Mouse (Mus musculus) stomach, postnatal 0 days (tissue): ENCODE measurements around the gene Slc5a5. TPM values are rescaled to one million over a fixed set of nuclear protein-coding genes. Genes with fewer than 3 reads are reported as not detected.
A peak's percentile ranks its signal among the peaks of the same experiment; 100 is the strongest.

Experiments
- ATAC-seq: fragments of 200-750 bp; cut with Nextera tagmentation; 2 replicates; pipeline ENCODE4 v1.8.0; 2017; ENCODE audit not compliant: low FRiP score, low TSS enrichment
- DNase-seq: peaks from one replicate; pipeline ENCODE4 v3.0.0-alpha.2; 2016; ENCODE audit warnings: low spot score
- H3K27ac ChIP-seq: fragments of 300-500 bp; sonication (generic); replicated peaks from 2 replicates; pipeline ENCODE4 v1.5.1; 2014; ENCODE audit warnings: mild to moderate bottlenecking, control low read depth
- H3K27me3 ChIP-seq: fragments of 300-500 bp; sonication (generic); 2 replicates; pipeline ENCODE4 v1.6.1; 2014; ENCODE audit warnings: low read length; ENCODE audit not compliant: control insufficient read depth, insufficient read depth
- H3K36me3 ChIP-seq: fragments of 300-500 bp; sonication (generic); 2 replicates; pipeline ENCODE4 v1.6.1; 2014; ENCODE audit warnings: low read length, mixed read lengths; ENCODE audit not compliant: control insufficient read depth, insufficient read depth
- H3K4me1 ChIP-seq: fragments of 300-500 bp; sonication (generic); replicated peaks from 2 replicates; pipeline ENCODE4 v1.6.1; 2014; ENCODE audit warnings: antibody characterized with exemption; ENCODE audit not compliant: control insufficient read depth, insufficient read depth
- H3K4me2 ChIP-seq: fragments of 300-500 bp; sonication (generic); replicated peaks from 2 replicates; pipeline ENCODE4 v1.6.1; 2014; ENCODE audit warnings: low read depth, mild to moderate bottlenecking, control low read depth, moderate library complexity
- H3K4me3 ChIP-seq: fragments of 300-500 bp; sonication (generic); 2 replicates; pipeline ENCODE4 v1.5.1; 2014; ENCODE audit warnings: low read depth, low read length, control low read depth
- H3K9ac ChIP-seq: fragments of 300-500 bp; sonication (generic); 2 replicates; pipeline ENCODE4 v1.6.1; 2014; ENCODE audit warnings: mild to moderate bottlenecking, low read length, control low read depth, mixed read lengths
- H3K9me3 ChIP-seq: fragments of 300-500 bp; sonication (generic); 2 replicates; pipeline ENCODE4 v1.6.1; 2016; ENCODE audit warnings: low read length; ENCODE audit not compliant: control insufficient read depth
- CTCF ChIP-seq: IDR thresholded peaks from 2 replicates; pipeline ENCODE4 v1.5.1; 2016; ENCODE audit warnings: antibody characterized with exemption, low read depth, mild to moderate bottlenecking, moderate library complexity
- EP300 ChIP-seq: optimal IDR thresholded peaks from 2 replicates; pipeline ENCODE3; 2016; ENCODE audit warnings: antibody characterized with exemption
- WGBS: fragments of 180-500 bp; shearing (Covaris S2); extraction: QIAGEN DNeasy Blood & Tissue Kit; methylation state at CpG from one replicate; pipeline ENCODE4 v1.1.7; 2014; 5-methylcytosine and 5-hydroxymethylcytosine counted together
- polyA plus RNA-seq: library from polyadenylated mRNA; unstranded; fragments of >200 nt; fragmentation: Nextera tagmentation; extraction: Ambion mirVana; gene quantifications from 2 replicates; pipeline ENCODE4 v1.2.1, GENCODE M21; 2015

Slc5a5 gene
- polyA plus RNA-seq, 1 experiment from 2014 or later = 42.8 TPM

- ATAC-seq (no peak), DNase-seq (no peak)
- no peaks in the 10 kb centered on the region for H3K36me3 ChIP-seq
- WGBS = 90% methylated on average over 41 of the region's 41 CpGs
- no peaks in the 10 kb centered on the region for H3K27me3 ChIP-seq
- H3K27ac ChIP-seq = no peak overlapping the region
- no peak for TF ChIP-seq EP300
- no peak for TF ChIP-seq CTCF
- H3K4me3 ChIP-seq = no peak overlapping the region
- no peaks in the 10 kb centered on the region for H3K9me3 ChIP-seq
- no peak overlapping the region for H3K4me2 ChIP-seq
- H3K9ac ChIP-seq = no peak overlapping the region
- peaks cover 4% of the 10 kb centered on the region; the same call in 1 of the 2 replicates for H3K4me1 ChIP-seq
These were observed 39.8 kb downstream of the Slc5a5 start for GRCm38 (mm10) chr8:70852595-70853231.

- Histone ChIP-seq H3K4me2 (no peak overlapping the region), H3K9me3 (no peaks in the 10 kb centered on the region), H3K9ac (peak overlapping the region; percentile 27; the same call in 1 of the 2 replicates), H3K4me1 (no peaks in the 10 kb centered on the region; the same call in 1 of the 2 replicates), H3K27me3 (no peaks in the 10 kb centered on the region), H3K27ac (no peak overlapping the region), H3K4me3 (no peak overlapping the region), H3K36me3 (no peaks in the 10 kb centered on the region)
- TF ChIP-seq EP300 (no peak), CTCF (no peak)
- DNase-seq = no peak
- no peak for ATAC-seq
- WGBS = 49% methylated on average over 6 of the region's 6 CpGs
These were observed 40.7 kb downstream of the Slc5a5 start for GRCm38 (mm10) chr8:70851837-70852236.

GRCm38 (mm10) chr8:70850947-70851346 is 41.6 kb downstream of the Slc5a5 start:
- no peak for ATAC-seq
- Histone ChIP-seq H3K36me3 (no peaks in the 10 kb centered on the region), H3K4me3 (no peak overlapping the region), H3K9ac (no peak overlapping the region), H3K9me3 (no peaks in the 10 kb centered on the region), H3K27me3 (no peaks in the 10 kb centered on the region), H3K27ac (no peak overlapping the region), H3K4me1 (no peaks in the 10 kb centered on the region), H3K4me2 (no peak overlapping the region)
- DNase-seq = no peak
- no peak for TF ChIP-seq CTCF
- no peak for TF ChIP-seq EP300
- WGBS = 83% methylated on average over 4 of the region's 4 CpGs

DNA sequence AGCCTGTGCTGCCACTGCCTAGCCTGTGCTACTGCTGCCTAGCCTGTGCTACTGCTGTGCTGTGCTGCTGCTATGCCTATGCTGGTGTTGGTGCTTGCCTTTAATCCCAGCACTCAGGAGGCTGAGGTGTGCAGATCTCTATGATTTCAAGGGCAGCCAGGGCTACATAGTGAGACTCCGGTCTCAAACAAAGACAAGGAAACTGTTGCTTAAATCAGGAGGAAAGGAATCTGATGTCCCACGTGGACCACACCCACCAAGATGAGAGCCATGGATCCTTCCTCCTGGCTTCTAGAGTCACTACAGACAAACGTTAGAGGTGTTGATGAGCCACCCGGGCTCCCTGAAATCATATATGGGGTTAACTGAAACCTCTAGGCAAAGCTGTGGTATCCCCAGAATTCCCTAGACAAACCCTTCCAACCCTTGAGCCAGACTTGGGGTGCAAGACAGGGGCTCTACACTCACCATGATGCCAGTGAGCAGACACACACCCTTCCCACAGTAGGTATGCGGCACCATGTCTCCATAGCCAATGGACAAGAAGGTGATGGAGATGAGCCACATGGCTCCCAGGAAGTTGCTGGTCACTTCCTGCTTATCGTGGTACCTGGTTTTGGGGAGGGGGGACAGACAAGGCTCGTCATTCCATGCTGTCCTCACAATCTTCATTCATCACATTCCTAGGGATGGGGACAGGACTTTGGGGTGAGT is 42.3 kb downstream of the Slc5a5 start:
- Histone ChIP-seq H3K9me3 (no peaks in the 10 kb centered on the region), H3K4me3 (no peak overlapping the region), H3K27ac (no peak overlapping the region), H3K9ac (no peak overlapping the region), H3K36me3 (no peaks in the 10 kb centered on the region), H3K4me1 (no peaks in the 10 kb centered on the region), H3K4me2 (no peak overlapping the region), H3K27me3 (no peaks in the 10 kb centered on the region)
- no peak for ATAC-seq
- DNase-seq = no peak
- 73% methylated on average over 7 of the region's 7 CpGs for whole genome bisulfite sequencing
- no peak for TF ChIP-seq CTCF
- TF ChIP-seq EP300 = no peak

- Histone ChIP-seq H3K9me3 (no peaks in the 10 kb centered on the region), H3K4me2 (no peak overlapping the region), H3K4me3 (no peak overlapping the region), H3K4me1 (no peaks in the 10 kb centered on the region), H3K27me3 (no peaks in the 10 kb centered on the region), H3K27ac (no peak overlapping the region), H3K36me3 (no peaks in the 10 kb centered on the region), H3K9ac (no peak overlapping the region)
- TF ChIP-seq EP300 (no peak), CTCF (no peak)
- WGBS = 77% methylated on average over 3 of the region's 3 CpGs
- ATAC-seq (no peak), DNase-seq (no peak)
These were observed 43.1 kb downstream of the Slc5a5 start for GRCm38 (mm10) chr8:70849333-70849990.
